Mouse (Mus musculus) layer of hippocampus, adult 2 months (tissue): ENCODE measurements around the gene Tas2r139. TPM values are rescaled to one million over a fixed set of nuclear protein-coding genes. Genes with fewer than 3 reads are reported as not detected.
"Not testable (repeated sequence)": the region's sequence is repeated elsewhere in the genome, so short reads cannot be mapped to it uniquely, and the experiment has no call there.

Source experiments
- DNase-seq, 2 experiments: peaks; one replicate each; pipeline ENCODE4 v3.0.0; 2022; ENCODE audit warnings: low spot score in 2 of 2
- H3K27ac ChIP-seq: fragments of 200-600 bp; 2 replicates; pipeline ENCODE4 v1.8.1; 2022
- H3K4me3 ChIP-seq: fragments of 200-600 bp; 2 replicates; pipeline ENCODE4 v1.8.1; 2022; ENCODE audit warnings: mild to moderate bottlenecking
- CTCF ChIP-seq: fragments of 200-600 bp; conservative IDR thresholded peaks from 2 replicates; pipeline ENCODE4 v1.8.1; 2022; ENCODE audit warnings: antibody characterized with exemption, mild to moderate bottlenecking, moderate library complexity
- long read RNA-seq, 2 experiments: library from polyadenylated mRNA; stranded (forward); transcript quantifications; one replicate each; pipeline ENCODE4 v2.0.0; 2021; ENCODE audit warnings: borderline mapping rate in 2 of 2
- total RNA-seq, 2 experiments: library from RNA; stranded (reverse); gene quantifications; 2 replicates each; pipeline ENCODE4 v1.2.3; 2021

The Tas2r139 gene
- total RNA-seq = not detected
- long read RNA-seq, experiment 1 = 0 reads
- long read RNA-seq, experiment 2 = 0 reads

GRCm38 (mm10) chr6:42140636-42141035, at the start of gene Tas2r139:
TSS of gene Tas2r139 (plus strand) at chr6:42140936.
- Histone ChIP-seq H3K27ac (no peak within 1 kb of the TSS), H3K4me3 (no peak within 1 kb of the TSS)
- no peak for DNase-seq
- no peak for TF ChIP-seq CTCF

DNA sequence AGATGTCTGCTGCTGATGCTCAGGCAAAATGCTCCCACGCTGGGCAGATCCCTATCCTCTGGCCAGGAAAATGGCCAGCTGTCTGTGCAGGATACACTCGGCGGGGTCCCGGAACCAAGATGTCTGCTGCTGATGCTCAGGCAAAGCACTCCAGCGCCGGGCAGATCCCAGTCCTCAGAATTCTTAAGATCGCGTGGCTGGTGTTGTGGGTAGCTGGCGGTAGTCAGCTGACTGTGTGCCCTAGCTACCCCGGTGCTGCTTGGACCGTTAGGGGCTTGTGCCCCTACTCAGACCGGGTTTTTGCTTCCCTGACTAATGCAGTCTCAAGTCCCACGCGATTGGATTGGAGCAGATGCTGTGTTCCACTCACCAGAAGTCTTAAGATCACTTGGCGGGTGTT, 10.4 kb downstream of the Tas2r139 start:
- not testable (repeated sequence) for H3K27ac ChIP-seq, H3K4me3 ChIP-seq, DNase-seq

GRCm38 (mm10) chr6:42182462-42182861, 41.7 kb downstream of the Tas2r139 start:
- peak in 1 of 2 experiments; percentile 41 for DNase-seq
- TF ChIP-seq CTCF = no peak
- H3K27ac ChIP-seq = no peak overlapping the region

DNA sequence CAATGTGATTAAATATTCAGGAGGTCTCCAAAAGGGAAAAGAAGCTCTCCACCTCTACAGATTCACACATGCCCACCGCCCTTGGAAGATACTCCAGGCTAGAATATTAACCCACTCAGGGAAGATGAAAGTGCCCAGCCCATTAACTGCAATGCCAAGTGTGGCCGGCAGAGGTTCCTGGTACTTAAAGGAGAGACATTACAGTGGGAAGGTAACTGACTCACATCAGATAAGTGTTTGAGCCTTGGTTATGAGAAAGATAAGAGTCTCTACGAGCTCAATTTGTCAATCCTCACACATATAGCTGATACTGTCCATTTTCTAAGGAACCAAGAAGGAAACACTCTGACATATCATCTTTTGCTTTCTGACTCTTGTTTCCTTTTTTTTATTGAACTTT, 45.5 kb downstream of the Tas2r139 start:
- Histone ChIP-seq H3K4me3 (no peak overlapping the region), H3K27ac (no peak overlapping the region)
- TF ChIP-seq CTCF = peak; percentile 49
- no peak for DNase-seq

More at GRCm38 (mm10) chr6:42182462-42182861, 41.7 kb downstream of the Tas2r139 start:
- no peak overlapping the region for H3K4me3 ChIP-seq

Other genes with a start within 250 kb of the Tas2r139 start
- not detected for gene Sval1, start 189.3 kb upstream of the Tas2r139 start, total RNA-seq
- not detected for gene Sval3, start 172.8 kb upstream of the Tas2r139 start, total RNA-seq
- not detected for gene Sva, start 102.5 kb upstream of the Tas2r139 start, total RNA-seq
- gene Tas2r144, start 74.4 kb downstream of the Tas2r139 start, total RNA-seq = not detected
- gene Gstk1, start 105.0 kb downstream of the Tas2r139 start, total RNA-seq = 10 to 100 TPM; 10.8 to 11.0 TPM
- not detected for gene Tmem139, start 121.0 kb downstream of the Tas2r139 start, total RNA-seq
- 10 to 100 TPM; 22.7 to 25.8 TPM for gene Casp2, start 124.0 kb downstream of the Tas2r139 start, total RNA-seq
- gene Clcn1, start 145.7 kb downstream of the Tas2r139 start, total RNA-seq = 1 to 10 TPM; 4.8 to 6.0 TPM
- gene Fam131b, start 183.7 kb downstream of the Tas2r139 start, total RNA-seq = 10 to 100 TPM; 76.1 to 76.4 TPM
- gene Zyx, start 208.7 kb downstream of the Tas2r139 start, total RNA-seq = 10 to 100 TPM; 44.3 to 44.5 TPM
- gene Epha1, start 232.3 kb downstream of the Tas2r139 start, total RNA-seq = not detected